Mouse (Mus musculus) neural tube, embryonic 11.5 days (tissue): ENCODE measurements around the gene Fbxo42. TPM values are rescaled to one million over a fixed set of nuclear protein-coding genes. Genes with fewer than 3 reads are reported as not detected.

ENCODE experiments used
- ATAC-seq: fragments of 200-750 bp; cut with Nextera tagmentation; 2 replicates; pipeline ENCODE4 v1.8.0; 2017; ENCODE audit warnings: moderate number of reproducible peaks, mild to moderate bottlenecking, moderate TSS enrichment, moderate library complexity; ENCODE audit not compliant: insufficient read depth, low FRiP score, low TSS enrichment
- DNase-seq: peaks from one replicate; pipeline ENCODE4 v3.0.0-alpha.2; 2015; ENCODE audit warnings: low spot score
- H3K27ac ChIP-seq: fragments of 300-500 bp; sonication (generic); 2 replicates; pipeline ENCODE4 v1.5.1; 2014; ENCODE audit warnings: low read depth, mild to moderate bottlenecking, low read length
- H3K27me3 ChIP-seq: fragments of 300-500 bp; sonication (generic); 2 replicates; pipeline ENCODE4 v1.6.1; 2014; ENCODE audit warnings: mild to moderate bottlenecking, low read length, mixed read lengths; ENCODE audit not compliant: control insufficient read depth, insufficient read depth
- H3K36me3 ChIP-seq: fragments of 300-500 bp; sonication (generic); 2 replicates; pipeline ENCODE4 v1.6.1; 2014; ENCODE audit warnings: mild to moderate bottlenecking, low read length, moderate library complexity, mixed read lengths; ENCODE audit not compliant: control insufficient read depth, insufficient read depth
- H3K4me1 ChIP-seq: fragments of 300-500 bp; sonication (generic); 2 replicates; pipeline ENCODE4 v1.6.1; 2014; ENCODE audit warnings: low read length, mixed read lengths; ENCODE audit not compliant: control insufficient read depth, insufficient read depth
- H3K4me2 ChIP-seq: fragments of 300-500 bp; sonication (generic); 2 replicates; pipeline ENCODE4 v1.6.1; 2014; ENCODE audit warnings: low read depth, mild to moderate bottlenecking, moderate library complexity
- H3K4me3 ChIP-seq: fragments of 300-500 bp; sonication (generic); 2 replicates; pipeline ENCODE4 v1.5.1; 2014; ENCODE audit warnings: low read depth, low read length
- H3K9ac ChIP-seq: fragments of 300-500 bp; sonication (generic); 2 replicates; pipeline ENCODE4 v1.6.1; 2014; ENCODE audit warnings: mild to moderate bottlenecking, low read length
- H3K9me3 ChIP-seq: fragments of 300-500 bp; sonication (generic); 2 replicates; pipeline ENCODE4 v1.6.1; 2016; ENCODE audit warnings: low read length; ENCODE audit not compliant: control insufficient read depth
- WGBS: fragments of 180-500 bp; shearing (Covaris S2); extraction: QIAGEN DNeasy Blood & Tissue Kit; methylation state at CpG from one replicate; pipeline ENCODE4 v1.1.7; 2014; 5-methylcytosine and 5-hydroxymethylcytosine counted together
- polyA plus RNA-seq: library from polyadenylated mRNA; unstranded; fragments of >200 nt; fragmentation: Nextera tagmentation; extraction: Ambion mirVana; gene quantifications from 2 replicates; pipeline ENCODE4 v1.2.1, GENCODE M21; 2014

Fbxo42 gene
- polyA plus RNA-seq, 1 experiment from 2014 or later: 29.3 TPM

DNA sequence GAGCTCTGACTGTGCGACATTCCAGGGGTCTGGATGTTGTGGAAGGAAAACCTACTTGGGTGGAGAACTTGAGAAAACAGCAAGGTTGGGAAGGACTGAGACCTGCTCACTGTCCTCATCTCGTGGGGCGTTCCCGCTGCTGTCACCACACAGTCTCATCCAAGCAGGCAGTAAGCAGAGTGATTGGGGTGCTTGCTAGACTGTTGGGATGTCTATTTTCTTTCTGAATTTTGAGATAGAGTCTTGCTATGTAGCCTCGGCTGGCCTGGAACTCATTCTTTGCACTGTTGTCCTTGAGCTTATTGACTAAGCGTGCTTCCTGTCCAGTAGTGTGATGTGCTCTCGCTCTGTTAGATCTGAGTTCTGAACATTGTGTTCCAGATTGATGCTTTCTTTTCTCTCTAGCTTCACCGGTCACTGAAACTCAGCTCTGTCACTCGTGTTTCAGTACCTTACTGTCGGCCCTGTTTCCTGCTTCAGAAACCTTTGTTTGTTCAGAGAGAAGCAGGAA, 28.7 kb downstream of the Fbxo42 start:
- ATAC-seq (no peak), DNase-seq (no peak)
- H3K4me2 ChIP-seq: no peak overlapping the region
- 86% methylated on average over 10 of the region's 10 CpGs for WGBS
- H3K9me3 ChIP-seq: no peaks in the 10 kb centered on the region
- H3K27ac ChIP-seq: no peak overlapping the region
- H3K27me3 ChIP-seq: no peaks in the 10 kb centered on the region
- H3K9ac ChIP-seq: no peak overlapping the region
- H3K4me3 ChIP-seq: no peak overlapping the region
- no peaks in the 10 kb centered on the region for H3K4me1 ChIP-seq
- peaks cover 4% of the 10 kb centered on the region for H3K36me3 ChIP-seq

DNA sequence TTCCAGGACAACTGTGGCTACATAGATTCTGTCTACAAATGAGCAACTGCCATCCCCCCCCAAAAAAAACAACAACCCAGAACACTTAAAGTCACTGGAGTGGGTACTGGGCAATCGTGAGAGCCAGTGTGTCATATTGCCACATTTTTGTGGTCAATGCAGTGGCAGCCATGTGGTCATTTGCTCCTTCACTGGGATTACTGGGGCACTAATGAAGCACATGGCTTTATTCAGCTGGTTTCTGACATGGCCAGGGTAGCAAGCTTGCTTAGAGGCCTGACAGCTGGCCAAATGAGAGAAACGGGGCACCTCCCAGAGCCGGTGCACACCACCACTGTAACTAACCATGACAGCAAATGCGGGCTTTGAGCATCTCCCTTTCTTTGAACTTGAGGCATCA, 30.8 kb downstream of the Fbxo42 start:
- peaks cover 4% of the 10 kb centered on the region for H3K36me3 ChIP-seq
- 51% methylated on average over 4 of the region's 4 CpGs for WGBS
- H3K27me3 ChIP-seq: no peaks in the 10 kb centered on the region
- DNase-seq (no peak), ATAC-seq (no peak)
- no peaks in the 10 kb centered on the region for H3K9me3 ChIP-seq
- H3K4me1 ChIP-seq: no peaks in the 10 kb centered on the region
- H3K27ac ChIP-seq: no peak overlapping the region
- H3K4me3 ChIP-seq: no peak overlapping the region
- H3K4me2 ChIP-seq: no peak overlapping the region
- no peak overlapping the region for H3K9ac ChIP-seq

DNA sequence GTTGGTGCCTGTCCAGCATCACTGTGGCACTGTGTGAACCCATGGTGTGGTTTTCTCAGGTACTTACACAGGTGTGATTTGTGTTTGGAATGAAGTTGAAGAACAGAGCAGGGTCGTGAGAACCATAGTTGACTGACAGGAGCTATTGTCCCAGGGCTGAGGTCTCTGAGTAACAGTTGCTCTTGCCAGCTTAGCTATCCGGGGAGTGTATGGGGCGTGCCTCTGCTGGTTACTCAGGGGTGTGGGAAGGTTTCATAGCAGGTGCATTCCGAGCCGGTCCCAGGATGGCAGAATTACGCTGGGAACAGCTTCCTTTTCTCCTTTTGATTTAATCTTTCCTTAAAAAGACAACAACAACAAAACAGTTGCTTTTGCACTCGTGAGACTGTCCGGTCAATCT, 33.1 kb downstream of the Fbxo42 start:
- Histone ChIP-seq H3K36me3 (peaks cover 4% of the 10 kb centered on the region), H3K9me3 (no peaks in the 10 kb centered on the region)

DNA sequence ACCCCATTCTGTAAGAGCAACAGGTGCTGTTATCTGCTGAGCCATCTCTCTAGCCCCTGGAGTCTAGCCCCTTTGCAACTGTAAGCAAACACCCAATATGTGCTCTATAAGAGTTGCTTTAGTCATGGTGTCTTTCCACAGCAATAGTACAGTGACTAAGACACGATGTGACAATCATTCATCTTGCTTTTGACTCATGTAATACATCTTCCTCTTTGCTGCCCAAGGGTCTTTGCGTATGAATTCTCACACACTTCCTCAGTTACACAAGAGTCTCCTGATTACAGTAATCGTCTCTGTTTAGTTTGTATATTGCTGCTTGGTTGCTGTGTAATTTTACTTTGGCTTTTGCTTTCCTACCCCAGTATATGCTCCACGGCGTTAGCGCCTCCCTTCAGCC, 34.3 kb downstream of the Fbxo42 start:
- H3K9me3 ChIP-seq: no peaks in the 10 kb centered on the region
- no peak overlapping the region for H3K27ac ChIP-seq
- 0 out of 2 replicates have a peak, but pooled peaks cover 5% of the 10 kb centered on the region for H3K4me1 ChIP-seq
- no peak overlapping the region for H3K9ac ChIP-seq
- H3K4me3 ChIP-seq: no peak overlapping the region
- 95% methylated on average over 6 of the region's 6 CpGs for WGBS
- H3K36me3 ChIP-seq: peaks cover 4% of the 10 kb centered on the region
- H3K4me2 ChIP-seq: no peak overlapping the region
- no peaks in the 10 kb centered on the region for H3K27me3 ChIP-seq
- no peak for DNase-seq
- no peak for ATAC-seq

More for the DNA sequence above, 33.1 kb downstream of the Fbxo42 start:
- Histone ChIP-seq H3K4me2 (no peak overlapping the region), H3K4me3 (no peak overlapping the region), H3K4me1 (no peaks in the 10 kb centered on the region), H3K9ac (no peak overlapping the region), H3K27me3 (no peaks in the 10 kb centered on the region), H3K27ac (no peak overlapping the region)
- 90% methylated on average over 8 of the region's 8 CpGs for WGBS
- ATAC-seq (no peak), DNase-seq (no peak)

DNA sequence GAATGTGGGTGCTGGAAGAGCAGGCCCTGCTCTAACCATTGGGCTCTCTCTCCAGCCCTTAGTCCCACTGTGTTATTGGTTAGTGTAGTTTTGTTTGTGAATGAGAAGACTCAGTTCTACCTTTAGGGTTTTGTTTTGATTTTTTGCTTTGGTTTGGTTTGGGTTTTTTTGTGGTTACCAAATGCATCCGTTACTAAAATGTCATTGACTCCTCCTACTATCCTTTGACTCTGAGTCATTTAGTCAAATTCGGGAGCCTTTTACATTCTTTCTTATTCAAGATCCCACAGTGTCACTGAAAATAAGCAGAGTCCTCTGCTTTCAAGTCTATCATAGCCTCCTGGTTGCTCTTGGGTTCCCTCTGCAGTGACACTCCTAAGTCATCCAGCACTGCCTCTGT, 36.2 kb downstream of the Fbxo42 start:
- WGBS: 95% methylated on average over 2 of the region's 2 CpGs
- Histone ChIP-seq H3K4me1 (0 out of 2 replicates have a peak, but pooled peaks cover 5% of the 10 kb centered on the region), H3K27ac (no peak overlapping the region), H3K27me3 (no peaks in the 10 kb centered on the region), H3K4me3 (no peak overlapping the region), H3K9ac (no peak overlapping the region), H3K9me3 (no peaks in the 10 kb centered on the region), H3K4me2 (no peak overlapping the region), H3K36me3 (peaks cover 4% of the 10 kb centered on the region)
- ATAC-seq (no peak), DNase-seq (no peak)

DNA sequence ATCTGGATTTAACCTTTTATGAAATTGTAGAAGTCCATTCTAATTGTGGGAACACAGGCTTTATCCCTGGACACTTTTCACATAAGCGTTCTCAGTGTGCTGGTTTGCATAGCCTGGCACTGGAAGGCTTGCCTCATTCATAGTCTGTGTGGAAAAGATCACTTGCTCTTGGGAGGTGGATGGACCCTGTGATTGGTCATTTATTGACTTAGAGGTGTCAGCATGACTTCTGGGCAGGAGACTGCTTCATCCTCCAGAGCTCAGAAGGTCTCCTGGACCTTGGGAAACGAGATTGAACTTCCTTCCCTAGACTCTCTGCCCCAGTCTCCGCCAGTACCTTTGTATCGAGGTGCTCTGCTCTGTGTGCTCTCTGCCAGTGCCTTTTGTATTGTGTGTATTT, 36.7 kb downstream of the Fbxo42 start:
- Histone ChIP-seq H3K4me1 (0 out of 2 replicates have a peak, but pooled peaks cover 5% of the 10 kb centered on the region), H3K27me3 (no peaks in the 10 kb centered on the region), H3K9me3 (no peaks in the 10 kb centered on the region), H3K9ac (no peak overlapping the region), H3K4me3 (no peak overlapping the region), H3K27ac (no peak overlapping the region), H3K4me2 (no peak overlapping the region), H3K36me3 (peaks cover 4% of the 10 kb centered on the region)
- WGBS: 95% methylated on average over 4 of the region's 4 CpGs
- ATAC-seq (no peak), DNase-seq (no peak)

DNA sequence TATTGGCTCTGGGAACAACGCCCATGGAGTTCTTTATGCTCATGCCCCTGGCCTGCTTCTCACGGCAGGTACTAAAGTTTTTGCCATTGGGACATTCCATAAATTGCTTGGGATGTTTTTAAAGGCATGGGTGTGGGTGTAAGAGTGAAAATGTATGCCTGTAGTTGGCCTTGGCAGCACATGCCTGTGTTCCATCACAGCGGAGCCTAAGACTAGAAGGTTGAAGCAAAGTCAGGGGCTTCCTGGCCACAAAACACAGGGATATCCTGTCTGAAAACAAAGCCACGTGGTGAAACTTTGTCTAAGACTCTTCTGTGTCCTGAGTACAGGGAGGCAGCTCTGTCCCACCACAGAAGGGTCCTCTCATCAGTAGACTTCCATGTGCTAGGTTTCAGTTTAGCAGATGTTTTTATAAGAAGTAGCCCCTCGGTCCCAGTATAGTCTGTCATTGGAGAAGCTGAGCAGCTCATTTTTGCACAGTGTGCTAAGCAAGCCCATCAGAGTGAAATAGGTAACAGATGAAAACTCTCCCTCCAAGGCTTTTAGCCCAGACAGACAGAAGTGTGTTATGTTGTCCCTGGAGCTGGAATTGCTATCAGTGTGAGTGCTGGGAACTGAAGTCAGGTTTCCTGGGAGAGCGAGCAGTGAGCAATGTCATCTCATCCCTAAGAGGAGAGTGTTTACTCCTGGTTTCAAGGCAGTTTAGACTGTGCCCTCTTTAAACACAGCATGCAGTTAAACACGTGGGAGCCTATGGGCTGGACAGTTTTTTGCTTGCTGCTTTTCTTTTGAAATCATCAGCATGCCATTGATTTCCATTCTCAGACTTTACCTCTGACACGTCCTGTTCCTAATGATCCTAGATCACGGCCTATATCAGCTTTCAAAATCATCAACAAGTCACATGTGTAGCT, 39.5 kb downstream of the Fbxo42 start:
- peaks cover 2% of the 10 kb centered on the region for H3K36me3 ChIP-seq
- ATAC-seq: no peak

DNA sequence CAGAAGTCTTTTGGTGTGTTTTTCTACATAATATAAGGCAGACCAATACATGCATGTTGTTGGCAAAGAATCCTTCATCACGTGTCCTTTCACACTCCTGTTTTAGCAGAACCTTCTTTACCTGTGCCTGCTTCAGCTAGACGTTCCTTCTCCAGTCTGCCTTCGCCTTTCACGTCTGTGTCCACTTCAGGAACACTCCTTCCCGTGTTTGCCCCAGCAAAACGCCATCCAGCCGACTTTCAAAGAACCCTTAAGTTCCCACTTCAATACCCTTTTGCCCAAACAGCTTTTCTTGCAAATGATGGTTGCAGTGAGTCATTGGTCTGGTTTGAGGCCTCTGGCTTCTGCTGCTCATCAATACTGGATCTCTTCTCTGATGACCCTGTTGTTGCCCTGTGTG, 43.6 kb downstream of the Fbxo42 start:
- DNase-seq (no peak), ATAC-seq (no peak)
- H3K27me3 ChIP-seq: no peaks in the 10 kb centered on the region
- no peak overlapping the region for H3K9ac ChIP-seq
- 93% methylated on average over 7 of the region's 7 CpGs for WGBS
- no peak overlapping the region for H3K4me3 ChIP-seq
- H3K9me3 ChIP-seq: no peaks in the 10 kb centered on the region
- H3K4me2 ChIP-seq: no peak overlapping the region
- H3K4me1 ChIP-seq: 0 out of 2 replicates have a peak, but pooled peaks cover 4% of the 10 kb centered on the region
- no peak overlapping the region for H3K27ac ChIP-seq
- H3K36me3 ChIP-seq: peaks cover 2% of the 10 kb centered on the region

More for the DNA sequence above, 39.5 kb downstream of the Fbxo42 start:
- 73% methylated on average over 9 of the region's 9 CpGs for WGBS
- Histone ChIP-seq H3K4me3 (no peak overlapping the region), H3K9me3 (no peaks in the 10 kb centered on the region), H3K4me1 (0 out of 2 replicates have a peak, but pooled peaks cover 5% of the 10 kb centered on the region), H3K27me3 (no peaks in the 10 kb centered on the region), H3K4me2 (no peak overlapping the region), H3K27ac (no peak overlapping the region), H3K9ac (no peak overlapping the region)
- no peak for DNase-seq

DNA sequence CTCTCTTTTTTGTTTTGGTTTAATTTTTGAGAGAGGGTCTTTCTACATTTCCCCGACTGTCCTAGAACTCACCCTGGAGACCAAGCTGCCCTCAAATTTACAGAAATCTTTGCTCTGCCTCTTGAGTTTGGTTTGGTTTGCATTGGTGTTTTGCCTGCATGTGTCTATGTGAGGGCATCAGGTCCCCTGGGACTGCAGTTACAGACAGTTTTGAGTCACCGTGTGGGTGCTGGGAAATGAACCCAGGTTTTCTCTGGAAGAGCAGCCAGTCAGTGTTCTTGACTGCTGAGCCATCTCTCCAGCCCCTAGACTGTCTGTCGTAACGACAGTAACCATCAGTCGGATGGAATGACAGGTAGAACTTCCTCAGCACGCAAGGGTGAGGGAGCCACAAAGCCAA, 46.8 kb downstream of the Fbxo42 start:
- no peak overlapping the region for H3K27ac ChIP-seq
- no peak overlapping the region for H3K9ac ChIP-seq
- DNase-seq: no peak
- peaks cover 8% of the 10 kb centered on the region for H3K36me3 ChIP-seq
- WGBS: 95% methylated on average over 6 of the region's 6 CpGs
- H3K27me3 ChIP-seq: no peaks in the 10 kb centered on the region
- no peak overlapping the region for H3K4me3 ChIP-seq
- no peak for ATAC-seq
- no peaks in the 10 kb centered on the region for H3K4me1 ChIP-seq
- no peak overlapping the region for H3K4me2 ChIP-seq
- no peaks in the 10 kb centered on the region for H3K9me3 ChIP-seq
